Mouse (Mus musculus): Measurements from ENCODE around the gene Arhgap29.

Arhgap29 gene

DNA sequence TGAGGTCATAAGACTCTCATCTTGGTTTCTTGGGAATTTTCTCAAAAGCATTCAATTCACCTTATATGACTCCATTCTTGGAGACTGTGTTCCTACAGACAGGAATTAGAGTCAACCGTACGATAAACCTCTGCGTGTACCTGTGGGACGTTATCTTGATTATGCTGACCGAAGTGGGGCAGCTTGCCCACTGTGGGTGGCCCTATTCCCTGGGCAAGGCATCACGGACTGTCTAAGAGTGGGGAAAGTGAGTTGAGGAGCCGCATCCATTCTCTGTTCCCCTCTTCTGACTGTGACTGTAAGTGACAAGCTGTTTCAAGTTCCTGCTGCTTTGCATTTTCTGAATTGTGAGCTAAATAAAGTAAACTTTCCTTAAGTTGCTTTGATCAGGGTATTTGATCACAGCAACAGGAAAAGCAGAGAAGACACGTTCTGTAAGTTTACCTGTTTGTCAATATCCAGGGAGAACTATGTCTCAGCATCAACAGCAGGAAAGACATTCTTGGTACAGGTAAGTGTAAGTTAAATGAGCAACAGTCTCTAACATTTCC is at the start of gene Arhgap29:
Gene Arhgap29, plus strand, starts transcription at position 501 of the 551 bp plus-strand sequence.
- no peak for DNase-seq (ENCODE audit: inconsistent age in 2 of 2, low spot score in 1 of 2)

DNA sequence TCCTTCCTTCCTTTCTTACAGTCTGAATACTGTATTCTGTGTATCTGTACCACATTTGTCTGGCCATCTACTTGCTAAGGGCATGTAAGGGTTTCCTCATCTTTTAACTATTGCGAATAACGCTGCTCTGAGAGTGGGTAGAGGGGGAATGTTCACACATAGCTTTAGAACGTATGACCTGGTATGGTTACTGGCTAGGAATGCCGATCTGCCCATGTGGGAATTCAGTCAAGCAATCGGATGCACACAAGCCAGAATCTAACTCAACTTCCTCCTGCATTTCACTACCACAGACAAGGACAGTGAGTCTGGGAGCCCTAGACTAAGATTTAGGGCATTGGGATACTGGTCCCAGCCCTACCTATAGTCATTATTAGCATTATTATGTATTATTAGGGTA is 49.6 kb upstream of the Arhgap29 start:
- no peak for DNase-seq (ENCODE audit: inconsistent age in 2 of 2, low spot score in 1 of 2)

DNA sequence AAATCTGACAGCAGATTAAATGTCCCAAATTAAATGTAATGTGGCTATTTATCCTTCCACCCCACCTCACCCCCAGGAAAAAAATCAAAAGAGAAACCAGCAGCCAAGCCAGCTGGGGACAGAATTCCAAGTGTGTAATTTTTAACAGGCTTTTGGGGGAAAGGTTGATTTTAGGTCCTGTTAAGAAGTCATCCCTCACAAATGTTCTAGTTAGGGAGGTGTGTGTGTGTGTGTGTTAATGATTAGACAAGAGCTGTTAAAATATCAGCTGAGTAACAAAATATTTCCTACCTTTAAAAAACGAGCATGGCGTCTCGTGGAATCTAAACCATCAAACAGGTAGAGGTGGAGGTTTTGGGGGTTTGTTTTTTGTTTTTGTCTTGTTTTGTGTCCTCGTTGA is 49.1 kb upstream of the Arhgap29 start:
- DNase-seq (ENCODE audit: inconsistent age in 2 of 2, low spot score in 1 of 2) = no peak

DNA sequence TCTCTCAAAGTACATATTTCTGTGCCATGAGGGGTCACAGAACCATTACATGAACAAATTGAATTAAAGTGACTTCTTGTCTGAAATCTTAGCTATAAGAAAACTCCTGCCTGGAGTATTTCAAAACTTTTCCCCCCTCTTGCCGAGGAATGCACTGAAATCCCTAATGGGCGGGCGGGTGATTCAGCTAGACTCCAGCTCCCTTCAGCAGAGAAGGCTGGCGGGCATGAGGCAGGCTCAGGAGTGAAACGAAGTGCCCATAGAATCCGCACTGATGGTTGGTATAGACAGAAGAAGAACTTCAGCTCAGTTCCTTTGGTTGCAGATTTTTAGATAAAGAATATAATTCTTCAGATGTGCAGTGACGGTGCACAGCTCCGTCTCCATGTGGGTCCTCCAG is 48.6 kb upstream of the Arhgap29 start:
- no peak for DNase-seq (ENCODE audit: inconsistent age in 2 of 2, low spot score in 1 of 2)

DNA sequence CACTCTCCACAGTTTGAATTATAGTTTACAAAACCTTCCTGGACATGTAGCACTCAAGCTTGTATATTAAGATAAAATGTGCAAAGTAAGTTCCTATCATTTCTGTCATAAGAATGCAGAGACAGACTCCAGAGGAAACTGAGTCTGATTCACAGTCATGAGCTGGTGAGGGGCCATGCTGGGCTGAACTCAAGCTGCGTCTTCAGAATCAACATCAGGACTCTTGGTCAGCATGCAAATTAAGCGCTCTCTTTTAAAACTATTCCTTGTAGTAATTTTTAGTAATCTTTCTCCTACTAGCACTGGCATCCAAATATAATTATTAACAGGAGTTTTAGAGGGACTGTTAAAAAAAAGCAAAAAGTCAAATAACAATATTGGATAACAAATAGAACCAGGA is 47.9 kb upstream of the Arhgap29 start:
- no peak for DNase-seq (ENCODE audit: inconsistent age in 2 of 2, low spot score in 1 of 2)

DNA sequence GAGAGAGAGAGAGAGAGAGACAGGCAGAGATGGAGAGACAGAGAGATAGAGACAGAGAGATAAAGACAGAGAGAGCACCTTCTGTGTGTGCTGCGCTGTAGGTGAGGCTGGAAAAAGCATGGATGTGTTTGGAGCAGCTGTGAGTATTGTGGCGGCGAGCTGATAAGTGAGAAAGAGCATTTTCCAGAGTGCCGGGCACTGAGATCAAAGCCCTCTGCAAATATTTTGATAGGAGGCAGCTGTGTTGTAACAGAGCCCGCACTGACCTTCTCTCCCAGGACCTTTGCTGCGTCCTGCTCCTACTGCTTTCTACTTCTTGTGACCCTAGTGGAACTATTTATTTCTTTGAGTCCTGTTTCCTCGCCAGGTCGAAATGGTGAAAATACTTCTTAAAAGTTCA is 45.7 kb upstream of the Arhgap29 start:
- peak in 1 of 2 experiments; percentile 64 for DNase-seq (ENCODE audit: inconsistent age in 2 of 2, low spot score in 1 of 2)

DNA sequence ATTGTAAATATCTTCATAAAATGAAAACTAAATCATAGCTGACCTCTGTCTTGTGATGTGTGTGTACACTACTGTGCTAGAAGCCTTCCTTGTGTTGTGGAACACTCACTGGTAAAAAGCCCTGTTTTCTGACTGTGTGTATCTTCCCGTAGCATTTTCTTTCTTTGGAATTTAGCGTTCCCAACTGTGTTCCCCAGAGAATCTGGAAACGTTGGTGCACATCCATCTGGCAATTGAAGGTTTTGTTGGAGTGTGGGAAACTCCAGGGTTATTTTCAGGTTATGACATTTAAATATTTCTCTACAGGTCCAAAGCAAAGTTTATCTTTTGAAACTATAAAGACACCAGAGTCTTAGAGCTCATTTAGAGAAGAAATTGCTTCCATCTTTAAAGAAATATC is 43.2 kb upstream of the Arhgap29 start:
- no peak for DNase-seq (ENCODE audit: inconsistent age in 2 of 2, low spot score in 1 of 2)

DNA sequence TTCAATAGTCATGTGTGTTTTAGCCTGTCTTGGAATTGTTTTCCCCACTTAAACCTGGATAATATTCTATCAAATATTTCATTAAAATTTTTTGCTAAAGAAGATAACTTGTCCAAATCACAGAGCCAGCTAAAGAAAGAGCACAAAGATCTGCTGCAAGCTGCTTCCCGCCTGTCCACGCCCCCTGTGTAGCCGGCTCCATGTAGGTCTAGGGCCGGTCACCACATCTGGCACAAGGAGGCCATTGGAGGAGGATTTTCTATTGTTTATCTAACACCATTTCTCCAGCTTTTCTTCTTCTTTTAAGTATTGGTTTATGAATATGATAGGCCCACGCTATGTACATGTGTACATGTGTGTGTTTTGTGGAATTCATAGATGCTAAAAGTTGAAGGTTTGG is 38.9 kb upstream of the Arhgap29 start:
- no peak for DNase-seq (ENCODE audit: inconsistent age in 2 of 2, low spot score in 1 of 2)

DNA sequence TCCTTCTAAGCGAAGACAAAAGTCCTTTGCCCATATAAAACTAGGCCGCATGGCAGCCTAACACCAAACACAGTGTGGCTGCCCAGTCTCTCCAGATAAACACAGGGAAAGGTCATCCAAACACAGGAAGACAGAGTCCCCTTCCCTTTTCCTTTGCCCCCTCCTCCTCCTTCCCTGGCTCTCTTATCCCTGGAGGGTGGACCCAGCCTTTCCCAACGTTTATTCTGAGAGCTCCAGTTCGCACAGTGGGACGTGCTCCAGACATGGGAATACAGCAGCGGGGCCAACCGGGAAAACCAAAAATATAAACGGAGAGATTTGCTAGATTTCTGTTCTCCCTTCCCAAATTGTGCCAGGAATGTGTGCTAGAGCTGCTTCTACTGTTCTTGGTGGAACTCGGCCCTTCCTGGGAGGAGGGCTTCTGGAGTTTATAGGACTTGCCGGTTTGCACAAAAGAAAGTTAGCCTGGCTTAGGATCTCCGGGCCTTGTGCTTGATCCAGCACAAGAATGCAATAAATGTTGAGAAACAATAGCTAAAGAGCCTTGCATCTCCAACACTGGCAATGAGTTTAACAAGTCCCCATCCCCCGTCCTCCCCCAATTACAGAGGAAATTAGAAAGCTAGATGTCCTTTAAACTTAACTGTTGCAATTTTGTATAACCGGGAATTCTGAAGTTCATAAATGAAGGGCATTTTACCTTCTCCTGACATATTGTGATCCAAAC is 37.7 kb upstream of the Arhgap29 start:
- DNase-seq (ENCODE audit: inconsistent age in 2 of 2, low spot score in 1 of 2) = peak; percentile 35 to 76

DNA sequence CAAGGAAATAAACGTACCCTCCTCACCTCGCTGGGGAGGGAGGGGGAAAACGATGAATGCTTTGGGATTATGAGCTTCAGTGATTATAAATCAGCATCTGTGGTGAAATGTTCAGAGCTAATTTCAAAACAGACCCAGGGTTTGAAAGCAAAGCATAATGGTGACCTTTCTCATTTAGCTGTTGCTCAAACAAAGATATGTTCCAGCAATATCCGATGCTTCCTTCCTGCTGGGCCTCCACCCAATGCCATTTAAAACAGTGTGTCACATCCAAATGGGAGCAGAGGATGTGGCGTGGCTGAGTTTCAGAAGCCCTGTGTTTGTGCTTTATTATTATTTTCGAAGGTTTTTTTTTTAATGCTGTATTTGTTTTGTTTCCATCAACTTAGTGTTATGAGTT is 37.1 kb upstream of the Arhgap29 start:
- peak; percentile 41 to 80 for DNase-seq (ENCODE audit: inconsistent age in 2 of 2, low spot score in 1 of 2)

DNA sequence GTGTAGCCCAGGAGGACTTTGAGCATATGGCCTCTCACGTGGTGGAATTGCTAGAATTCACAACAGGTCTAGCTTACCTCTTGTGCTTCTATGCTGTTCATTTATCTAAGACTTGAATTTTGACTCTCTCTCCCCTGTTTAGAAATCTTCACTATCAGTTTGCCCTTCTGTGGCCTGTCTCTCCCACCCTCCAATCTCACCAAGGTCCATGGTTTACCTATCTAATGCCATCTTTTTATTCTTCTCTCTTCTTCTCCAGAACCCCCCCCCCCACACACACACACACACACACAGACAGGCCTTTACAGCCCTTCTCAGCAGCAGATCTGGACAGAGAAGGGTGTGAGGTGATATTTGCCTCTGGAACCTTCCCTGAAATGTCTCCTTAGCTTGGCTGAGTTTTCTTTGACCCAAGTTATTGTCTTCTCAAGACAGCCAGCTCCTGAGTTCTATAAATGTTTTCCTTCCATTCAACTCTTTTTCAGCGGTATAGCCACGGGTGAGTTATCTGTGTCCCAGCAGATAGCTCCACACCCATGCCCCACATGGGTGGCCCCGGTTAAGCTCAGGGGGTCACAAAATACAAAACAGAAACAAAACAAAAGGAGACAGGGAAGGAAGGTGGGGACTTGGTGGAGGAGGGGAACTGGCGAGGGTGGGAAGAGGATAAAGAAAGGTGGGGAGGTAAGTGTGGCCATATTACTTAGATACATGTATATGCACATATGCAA is 35.4 kb upstream of the Arhgap29 start:
- no peak for DNase-seq (ENCODE audit: inconsistent age in 2 of 2, low spot score in 1 of 2)

DNA sequence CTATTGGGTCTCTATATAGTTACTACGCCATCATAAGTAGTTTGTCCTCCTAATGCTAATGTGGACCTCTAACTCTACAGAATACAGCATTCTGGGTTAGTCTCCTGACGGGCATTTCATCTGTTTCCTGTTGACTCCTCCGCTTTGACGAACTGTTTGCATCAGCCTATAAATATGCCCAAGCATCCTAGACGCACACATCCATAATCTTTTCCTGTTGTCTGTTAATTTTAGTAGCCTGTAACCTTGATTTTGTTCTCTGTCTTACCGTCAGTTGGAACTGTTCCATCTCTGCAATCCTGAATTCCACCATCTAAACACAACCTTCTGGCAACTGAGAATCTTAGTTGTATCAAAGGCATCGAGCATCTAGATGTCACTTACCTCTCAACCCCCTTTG is 34.7 kb upstream of the Arhgap29 start:
- DNase-seq (ENCODE audit: inconsistent age in 2 of 2, low spot score in 1 of 2) = no peak

DNA sequence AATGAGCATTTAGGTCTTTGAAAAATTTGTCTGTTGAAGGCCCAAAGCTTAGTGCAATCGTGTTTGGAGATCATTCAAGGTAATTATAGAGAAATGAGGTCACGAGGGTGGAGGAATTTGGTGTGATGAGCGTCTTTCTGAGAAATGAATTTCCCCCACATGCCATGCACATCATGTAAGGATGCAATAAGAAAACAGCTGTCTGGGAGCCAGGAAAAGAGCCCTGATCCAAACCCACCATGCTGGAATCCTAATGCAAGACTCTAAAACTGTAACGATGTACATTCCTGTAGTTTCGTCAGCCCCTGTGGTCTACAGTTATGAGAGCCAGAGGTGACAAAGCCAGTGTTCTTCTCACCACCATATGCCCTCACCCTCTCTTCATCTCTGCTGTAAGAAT is 32.4 kb upstream of the Arhgap29 start:
- DNase-seq (ENCODE audit: inconsistent age in 2 of 2, low spot score in 1 of 2) = peak in 1 of 2 experiments; percentile 52

DNA sequence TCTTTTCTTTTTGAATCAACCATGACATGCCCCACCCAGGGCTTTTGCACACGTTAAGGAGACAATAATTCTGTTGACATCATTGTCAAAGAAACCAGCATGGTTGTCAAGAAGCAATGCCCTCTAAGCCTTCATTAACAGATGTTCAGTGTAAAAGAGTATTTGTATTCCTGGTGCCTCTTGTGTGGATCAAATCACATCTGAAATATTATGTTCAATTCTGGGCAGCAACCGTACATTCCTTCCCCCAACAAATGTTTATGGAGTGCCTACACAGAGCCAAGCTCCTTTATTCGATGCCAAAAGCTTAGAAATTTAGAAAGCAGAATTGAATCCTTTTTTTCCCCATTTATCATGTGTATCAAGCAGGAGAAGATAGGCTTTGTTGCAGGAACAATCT is 31.6 kb upstream of the Arhgap29 start:
- DNase-seq (ENCODE audit: inconsistent age in 2 of 2, low spot score in 1 of 2) = no peak

DNA sequence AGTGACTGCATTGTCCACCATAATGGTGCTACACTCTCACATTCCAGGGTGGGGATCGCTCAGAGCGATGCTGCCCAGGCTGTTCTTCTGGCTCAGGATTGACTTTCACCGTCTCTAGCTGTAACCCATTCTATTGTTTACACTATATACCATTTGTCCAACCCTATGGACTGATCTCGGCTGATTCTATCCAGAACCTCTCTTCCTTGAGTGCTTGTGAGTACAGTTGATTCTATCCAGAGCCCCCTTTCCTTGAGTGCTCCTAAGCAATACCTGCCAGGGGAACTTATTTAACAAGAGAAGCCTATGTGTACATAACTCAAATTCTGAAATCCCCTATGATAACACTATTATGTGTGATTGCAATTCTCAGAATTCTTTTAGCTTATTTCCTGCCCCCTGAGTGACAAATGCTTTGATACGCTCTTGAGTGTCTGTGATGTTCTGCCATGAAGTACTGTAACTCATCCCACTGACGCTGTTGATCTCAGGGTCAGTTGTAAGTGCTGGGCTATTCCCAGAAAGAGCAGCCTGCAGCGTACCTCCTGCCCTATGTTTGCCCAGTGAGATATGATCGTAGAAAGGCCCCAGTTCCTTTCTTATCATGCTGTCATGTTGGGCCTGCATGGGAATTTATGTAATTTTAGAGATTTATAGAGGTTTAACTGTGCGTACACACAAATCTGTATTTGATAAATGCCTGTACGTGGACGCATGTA is 27.4 kb upstream of the Arhgap29 start:
- DNase-seq (ENCODE audit: inconsistent age in 2 of 2, low spot score in 1 of 2) = peak; percentile 42 to 77

DNA sequence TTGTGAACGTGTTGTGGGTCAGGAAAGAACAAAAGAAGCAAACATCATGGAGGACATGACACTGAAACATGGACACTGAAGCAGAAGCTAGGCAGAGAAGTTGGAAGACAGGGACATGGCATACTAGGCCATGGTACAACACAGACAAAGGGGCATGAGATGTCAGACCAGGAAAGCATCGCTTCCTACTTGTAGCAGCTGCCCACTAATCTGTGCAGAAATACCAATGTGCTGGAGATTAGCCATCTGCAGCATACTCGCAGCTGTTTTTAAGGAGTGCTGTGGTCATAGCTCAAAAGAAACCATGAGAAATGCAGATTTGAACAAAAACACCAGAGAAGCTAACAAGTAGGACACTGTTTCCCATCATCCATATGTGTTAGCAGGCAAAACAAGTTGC is 24.7 kb upstream of the Arhgap29 start:
- DNase-seq (ENCODE audit: inconsistent age in 2 of 2, low spot score in 1 of 2) = no peak

DNA sequence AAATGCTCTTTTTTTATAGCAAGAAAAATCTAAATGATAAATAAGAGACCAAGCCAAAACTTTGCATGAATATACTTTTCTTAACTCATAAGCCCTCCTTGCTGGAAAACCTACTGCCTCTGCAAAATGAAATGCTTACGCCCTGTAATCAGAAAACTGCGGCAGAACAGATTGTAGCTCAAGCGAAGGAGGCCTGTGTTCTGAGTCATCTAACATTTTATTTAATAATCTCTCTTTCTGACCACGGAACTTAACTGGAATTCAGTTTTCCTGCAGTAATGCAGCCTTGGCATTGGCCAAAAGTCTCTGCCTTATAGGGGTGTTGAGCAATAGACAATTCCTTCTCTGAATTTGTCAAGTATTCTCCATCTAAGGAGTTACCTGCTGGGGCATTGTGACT is 19.5 kb upstream of the Arhgap29 start:
- no peak for DNase-seq (ENCODE audit: inconsistent age in 2 of 2, low spot score in 1 of 2)

DNA sequence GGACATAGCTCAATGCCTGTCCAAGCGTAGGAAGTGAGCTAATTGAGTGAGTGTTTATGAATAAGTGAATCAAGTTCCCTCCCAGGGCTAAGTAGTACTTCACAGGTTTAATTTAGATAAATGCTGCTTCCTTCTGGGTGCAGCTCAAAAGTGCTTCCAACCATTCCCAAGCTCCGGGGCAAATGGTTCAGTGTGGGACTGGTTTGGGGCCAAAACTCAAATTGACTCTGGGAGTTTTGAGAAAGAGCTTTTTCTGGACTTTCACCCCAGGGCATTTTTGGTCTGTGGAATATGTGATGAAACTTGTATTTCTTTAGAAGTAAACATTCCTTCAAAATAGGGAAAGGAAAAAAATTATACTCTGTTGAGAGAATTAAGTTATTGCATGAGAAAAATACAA is 16.1 kb upstream of the Arhgap29 start:
- DNase-seq (ENCODE audit: inconsistent age in 2 of 2, low spot score in 1 of 2) = no peak

DNA sequence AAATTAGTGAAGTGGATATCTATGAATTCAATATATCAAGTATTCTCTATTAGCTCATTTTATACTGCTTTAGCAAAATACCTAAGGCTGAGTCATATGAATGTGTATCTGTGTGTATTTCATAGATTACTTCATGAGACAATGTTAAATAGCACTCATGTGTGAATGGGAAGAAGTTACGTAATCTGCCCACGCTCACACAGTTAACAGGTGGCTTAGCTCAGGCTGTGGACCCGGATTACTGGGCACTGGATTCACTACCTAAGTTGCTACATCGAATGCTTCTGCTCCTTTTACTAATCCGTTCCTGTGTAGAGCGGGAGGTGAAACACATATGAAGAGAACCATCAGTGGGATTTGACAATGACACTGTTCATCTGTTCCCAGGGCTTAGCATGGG is 15.3 kb upstream of the Arhgap29 start:
- DNase-seq (ENCODE audit: inconsistent age in 2 of 2, low spot score in 1 of 2) = no peak

DNA sequence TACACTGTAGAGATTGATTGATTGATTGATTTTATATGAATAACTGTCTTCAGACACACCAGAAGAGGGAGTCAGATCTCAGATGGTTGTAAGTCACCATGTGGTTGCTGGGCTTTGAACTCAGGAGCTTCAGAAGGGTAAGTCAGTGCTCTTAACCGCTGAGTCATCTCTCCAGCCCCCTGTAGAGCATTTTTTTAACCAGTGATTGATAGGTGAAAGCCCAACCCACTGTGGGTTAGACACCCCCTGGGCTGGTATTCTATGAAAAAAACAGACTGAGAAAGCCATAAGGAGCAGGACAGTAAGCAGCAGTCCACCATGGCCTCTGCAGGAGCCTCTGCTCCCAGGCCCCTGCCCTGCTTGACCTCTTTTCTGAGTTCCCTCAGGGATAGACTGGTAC is 12.7 kb upstream of the Arhgap29 start:
- no peak for DNase-seq (ENCODE audit: inconsistent age in 2 of 2, low spot score in 1 of 2)

DNA sequence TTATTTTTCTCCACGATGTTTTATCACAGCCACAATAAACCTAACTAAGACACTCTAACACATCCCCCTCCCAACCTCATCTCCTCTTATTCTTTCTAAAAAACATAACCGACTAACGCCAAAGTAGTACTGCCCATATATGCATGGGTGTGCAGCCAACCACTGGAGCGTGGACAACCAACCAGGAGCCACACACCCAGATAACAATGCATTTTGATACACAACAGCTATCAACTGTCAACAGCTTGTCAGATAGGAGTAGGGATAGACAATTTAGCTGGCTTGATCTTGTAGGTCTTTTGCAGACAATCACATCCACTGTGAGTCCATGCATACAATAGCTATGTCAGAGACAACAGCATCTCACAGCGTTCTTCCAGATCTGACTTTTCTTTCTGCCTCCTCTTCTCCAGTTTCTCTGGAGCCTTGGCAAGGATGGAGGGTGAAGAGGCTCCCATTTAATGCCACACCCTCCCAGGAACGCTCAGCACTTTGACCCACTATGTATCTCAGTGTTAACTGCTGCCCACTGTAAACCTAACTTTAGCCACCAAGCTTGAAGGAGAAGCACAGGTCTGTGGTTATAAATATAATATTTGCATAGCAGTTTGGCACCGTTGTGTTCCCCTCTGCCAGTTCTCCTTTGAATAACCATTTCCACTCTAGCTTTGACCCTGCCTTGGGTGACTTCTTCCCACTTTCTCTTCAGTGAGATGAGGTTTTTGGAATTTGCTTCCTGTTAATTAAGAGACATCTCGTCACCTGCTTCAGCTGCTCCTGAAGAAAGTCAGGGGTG is 12.0 kb upstream of the Arhgap29 start:
- no peak for DNase-seq (ENCODE audit: inconsistent age in 2 of 2, low spot score in 1 of 2)
